Mouse (Mus musculus) liver, adult 2 months (tissue): ENCODE results near the gene 1700016C15Rik.

Experiments used
- CTCF ChIP-seq: fragments of 200-500 bp; IDR thresholded peaks from 2 replicates; pipeline ENCODE4 v1.5.1; 2011; ENCODE audit warnings: low read depth, low read length, control low read depth
- POLR2A ChIP-seq: fragments of 200-500 bp; IDR thresholded peaks from 2 replicates; pipeline ENCODE4 v1.6.1; 2011; ENCODE audit warnings: low read length, control low read depth; ENCODE audit not compliant: insufficient read depth; ENCODE audit errors: extremely low read depth

GRCm38 (mm10) chr1:177711000-177711399 is 18.6 kb upstream of the 1700016C15Rik start:
- TF ChIP-seq CTCF = no peak
- TF ChIP-seq POLR2A = no peak
